Mouse (Mus musculus) T-helper 17 cell (primary cell): ENCODE measurements at regions not wholly inside any gene's neighbourhood (a gene's known extent, or its start where the extent isn't known, plus 50 kb on each side); places are given as distances from the start of the nearest gene placed in this dataset.

Experiments
- in situ Hi-C, 2 experiments: fragments of 300-600 bp; cut with MboI, MseI; formaldehyde crosslinking; loops; 1 replicate in 1 of 2; 2 replicates in 1 of 2; pipeline ENCODE4 v1.15.1; 2025; ENCODE audit warnings: high pct_unique_total_duplicates in 2 of 2

GRCm38 (mm10) chr12:15896511-15896910, 79.8 kb upstream of the Trib2 start:
- in situ Hi-C loops, result no loop called here

- in situ Hi-C loops, result no loop called here
These were observed 78.5 kb upstream of the Trib2 start for GRCm38 (mm10) chr12:15895215-15895614.

- in situ Hi-C loops, result no loop called here
These were observed 73.9 kb upstream of the Trib2 start for GRCm38 (mm10) chr12:15890591-15890990.

- in situ Hi-C loops, result no loop called here
These were observed 63.2 kb upstream of the Trib2 start for GRCm38 (mm10) chr12:15879907-15880430.
